Mouse (Mus musculus): ENCODE measurements around the gene Wdr86.

DNA sequence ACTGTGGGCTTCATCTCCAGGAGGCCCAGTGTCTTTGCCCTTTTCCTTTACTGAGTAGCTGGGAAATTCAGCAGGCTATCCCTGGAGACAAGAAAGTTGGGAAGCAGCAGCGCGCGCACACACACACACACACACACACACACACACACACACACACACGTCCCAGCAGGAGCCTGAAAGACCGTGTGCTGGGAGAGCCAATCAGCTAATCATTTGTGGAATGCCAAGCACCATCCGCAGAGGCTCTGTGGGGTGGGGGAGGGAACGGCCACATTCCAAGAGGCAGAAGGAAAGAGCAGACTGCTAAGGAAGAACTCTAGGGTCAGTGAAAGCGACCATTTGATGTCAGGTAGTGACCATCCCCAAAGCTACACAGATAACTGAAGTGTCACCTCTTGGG is 2.6 kb upstream of the Wdr86 start:
- no peak for TF ChIP-seq POLR2A (IDR thresholded peaks at IDR 0.05; ENCODE audit: low read depth, low read length)
- TF ChIP-seq CTCF (IDR thresholded peaks at IDR 0.05; ENCODE audit: extremely low read depth, insufficient read depth, insufficient read length, insufficient replicate concordance) = no peak

Data from spleen, adult 2 months (tissue).